Comparison of ENCODE assay signal across 16 mouse cellular contexts in the genomic region with DNA sequence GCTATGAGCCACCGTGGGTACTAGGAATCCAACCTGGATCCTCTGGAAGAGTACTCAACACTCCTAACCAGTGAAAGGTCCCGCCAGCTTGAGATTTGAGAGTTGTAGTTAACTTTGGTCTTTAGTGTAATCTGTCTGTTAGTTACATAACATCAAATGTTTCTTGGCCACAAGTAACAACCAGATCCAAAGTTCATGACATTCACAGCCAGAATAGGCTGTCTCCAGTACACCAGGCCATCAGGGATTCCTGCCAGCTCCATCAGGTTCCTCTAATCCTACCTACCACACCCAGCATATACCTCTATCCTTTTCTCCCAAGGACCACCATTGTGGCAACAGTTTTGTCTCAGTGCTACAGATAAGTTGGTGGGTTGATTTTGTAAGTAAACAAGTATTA. TPM values are rescaled to one million over a fixed set of nuclear protein-coding genes. Genes with fewer than 3 reads are reported as not detected.
"Had no signal": no experiment of that assay in that cellular context is flagged by ENCODE, and none has a peak within 500 bp of the region (broad histone marks: within the 10 kb centered on the region; RNA-seq: fewer than 3 reads in every experiment).

No protein-coding gene starts in this region.

- H3K27ac ChIP-seq: kidney, postnatal 0 days; layer of hippocampus, adult 2 months; limb, embryonic 12.5 days; liver, embryonic 15.5 days; midbrain, embryonic 13.5 days; stomach, postnatal 0 days had no signal

- H3K4me1 ChIP-seq: limb, embryonic 12.5 days; liver, embryonic 15.5 days; midbrain, embryonic 13.5 days had no signal

- H3K36me3 ChIP-seq: limb, embryonic 12.5 days; liver, embryonic 15.5 days; midbrain, embryonic 13.5 days had no signal

- ATAC-seq: lung, postnatal 0 days; midbrain, embryonic 13.5 days had no signal

- H3K9me3 ChIP-seq: limb, embryonic 12.5 days; liver, embryonic 15.5 days; midbrain, embryonic 13.5 days had no signal

- H3K9ac ChIP-seq: limb, embryonic 12.5 days; liver, embryonic 15.5 days; midbrain, embryonic 13.5 days had no signal

- DNase-seq: liver; lung, adult 2 months; lung, postnatal 36 days; right cerebral cortex, postnatal 14 days; thymus, postnatal 14 days had no signal

- H3K27me3 ChIP-seq: limb, embryonic 12.5 days; liver, embryonic 15.5 days; midbrain, embryonic 13.5 days had no signal

- H3K4me3 ChIP-seq: layer of hippocampus, adult 2 months; limb, embryonic 12.5 days; liver, embryonic 15.5 days; midbrain, embryonic 13.5 days had no signal

- H3K4me2 ChIP-seq: limb, embryonic 12.5 days; liver, embryonic 15.5 days; midbrain, embryonic 13.5 days had no signal

RNA-seq across cellular contexts. Expression of a gene that starts 4.3 kb away (rescaled TPM):
- total RNA-seq: layer of hippocampus, adult 2 months; left cerebral cortex, postnatal 36 days; megakaryocyte progenitor cell, adult 5-6 weeks had no signal
- polyA plus RNA-seq: lung, adult 2 months had no signal

RNA-seq across cellular contexts. Expression of a gene that starts 46.2 kb away (rescaled TPM):
- total RNA-seq: layer of hippocampus, adult 2 months; layer of hippocampus, postnatal 10 days; left cerebral cortex, postnatal 36 days had no signal
- polyA plus RNA-seq: kidney, postnatal 0 days; lung, adult 2 months; lung, postnatal 0 days; midbrain, postnatal 0 days had no signal
